Mouse (Mus musculus): ENCODE data around the gene Acaa1b. TPM values are rescaled to one million over a fixed set of nuclear protein-coding genes. Genes with fewer than 3 reads are reported as not detected.

Gene Acaa1b
- polyA plus RNA-seq, 1 experiment = 0.80 TPM

Other genes with a start within 250 kb of the Acaa1b start
- 30.1 and 33.7 TPM in 2 replicates for gene Ctdspl, start 230.6 kb downstream of the Acaa1b start, polyA plus RNA-seq (2012; rRNA removed)
- 9.1 and 10.1 TPM in 2 replicates for gene Vill, start 104.3 kb downstream of the Acaa1b start, polyA plus RNA-seq (2012; rRNA removed)
- 15.9 and 18.4 TPM in 2 replicates for gene Plcd1, start 63.6 kb downstream of the Acaa1b start, polyA plus RNA-seq (2012; rRNA removed)
- gene Dlec1, start 54.6 kb downstream of the Acaa1b start, polyA plus RNA-seq (2012; rRNA removed) = 3.5 and 4.6 TPM in 2 replicates
- gene Gm47289, start 2.1 kb upstream of the Acaa1b start, polyA plus RNA-seq (2012; rRNA removed) = not detected in 2 replicates
- gene Slc22a13, start 52.0 kb upstream of the Acaa1b start, polyA plus RNA-seq (2012; rRNA removed) = not detected in 2 replicates
- gene Oxsr1, start 165.3 kb upstream of the Acaa1b start, polyA plus RNA-seq (2012; rRNA removed) = 46.6 and 51.5 TPM in 2 replicates
- gene Acaa1a, start 182.6 kb upstream of the Acaa1b start, polyA plus RNA-seq (2012; rRNA removed) = 132 and 141 TPM in 2 replicates
- gene Myd88, start 184.3 kb upstream of the Acaa1b start, polyA plus RNA-seq (2012; rRNA removed) = 5.2 and 5.5 TPM in 2 replicates
- 6.8 and 7.3 TPM in 2 replicates for gene Xylb, start 200.3 kb upstream of the Acaa1b start, polyA plus RNA-seq (2012; rRNA removed)
- not detected in 2 replicates for gene Slc22a14, start 208.5 kb upstream of the Acaa1b start, polyA plus RNA-seq (2012; rRNA removed)
- 7.7 and 8.4 TPM in 2 replicates for gene Acvr2b, start 245.0 kb upstream of the Acaa1b start, polyA plus RNA-seq (2012; rRNA removed)